Mouse (Mus musculus): ENCODE data around the gene Snca. TPM values are rescaled to one million over a fixed set of nuclear protein-coding genes. Genes with fewer than 3 reads are reported as not detected.

Gene Snca
- polyA plus RNA-seq, 1 experiment from 2014 or later = 25.1 TPM

GRCm38 (mm10) chr6:60771899-60772298 lies 57.8 kb downstream of the Snca start:
- Histone ChIP-seq H3K36me3 (no peaks in the 10 kb centered on the region), H3K9me3 (no peaks in the 10 kb centered on the region), H3K27ac (no peak overlapping the region), H3K4me1 (replicated peaks) (no peaks in the 10 kb centered on the region), H3K4me3 (no peak overlapping the region), H3K27me3 (ENCODE audit: insufficient read depth, poor library complexity, severe bottlenecking) (no peaks in the 10 kb centered on the region)
- no peak for DNase-seq (ENCODE audit: low spot score)
- 92% methylated on average over 1 of the region's 1 CpGs for WGBS

- Histone ChIP-seq H3K9me3 (no peaks in the 10 kb centered on the region), H3K4me1 (replicated peaks) (no peaks in the 10 kb centered on the region), H3K4me3 (no peak overlapping the region), H3K27ac (no peak overlapping the region), H3K36me3 (no peaks in the 10 kb centered on the region), H3K27me3 (ENCODE audit: insufficient read depth, poor library complexity, severe bottlenecking) (no peaks in the 10 kb centered on the region)
- no peak for DNase-seq (ENCODE audit: low spot score)
- WGBS = 85% methylated on average over 3 of the region's 3 CpGs
Measured at GRCm38 (mm10) chr6:60765696-60766095, 64.0 kb downstream of the Snca start.

- Histone ChIP-seq H3K9me3 (no peaks in the 10 kb centered on the region), H3K27ac (no peak overlapping the region), H3K4me1 (replicated peaks) (no peaks in the 10 kb centered on the region), H3K36me3 (no peaks in the 10 kb centered on the region), H3K4me3 (no peak overlapping the region), H3K27me3 (ENCODE audit: insufficient read depth, poor library complexity, severe bottlenecking) (no peaks in the 10 kb centered on the region)
- 92% methylated on average over 4 of the region's 4 CpGs for WGBS
- no peak for DNase-seq (ENCODE audit: low spot score)
Measured at GRCm38 (mm10) chr6:60762864-60763263, 66.8 kb downstream of the Snca start.

GRCm38 (mm10) chr6:60761710-60762109 lies 67.9 kb downstream of the Snca start:
- 78% methylated on average over 2 of the region's 2 CpGs for WGBS
- no peaks in the 10 kb centered on the region for H3K4me1 ChIP-seq (replicated peaks)
- no peaks in the 10 kb centered on the region for H3K9me3 ChIP-seq
- no peak overlapping the region for H3K4me3 ChIP-seq
- H3K27ac ChIP-seq = no peak overlapping the region
- H3K27me3 ChIP-seq (ENCODE audit: insufficient read depth, poor library complexity, severe bottlenecking) = no peaks in the 10 kb centered on the region
- no peak for DNase-seq (ENCODE audit: low spot score)
- no peaks in the 10 kb centered on the region for H3K36me3 ChIP-seq

GRCm38 (mm10) chr6:60754975-60755374 lies 74.7 kb downstream of the Snca start:
- Histone ChIP-seq H3K27me3 (ENCODE audit: insufficient read depth, poor library complexity, severe bottlenecking) (no peaks in the 10 kb centered on the region), H3K27ac (no peak overlapping the region), H3K36me3 (no peaks in the 10 kb centered on the region), H3K4me3 (no peak overlapping the region), H3K9me3 (no peaks in the 10 kb centered on the region), H3K4me1 (replicated peaks) (no peaks in the 10 kb centered on the region)
- no peak for DNase-seq (ENCODE audit: low spot score)
- WGBS = 92% methylated on average over 1 of the region's 1 CpGs

- H3K4me1 ChIP-seq (replicated peaks) = no peaks in the 10 kb centered on the region
Measured at GRCm38 (mm10) chr6:60745965-60746364, 83.7 kb downstream of the Snca start.

GRCm38 (mm10) chr6:60741427-60742071 lies 88.1 kb downstream of the Snca start:
- 90% methylated on average over 2 of the region's 2 CpGs for WGBS
- H3K9me3 ChIP-seq = no peaks in the 10 kb centered on the region
- H3K27me3 ChIP-seq (ENCODE audit: insufficient read depth, poor library complexity, severe bottlenecking) = no peaks in the 10 kb centered on the region
- no peak overlapping the region for H3K4me3 ChIP-seq
- H3K27ac ChIP-seq = no peak overlapping the region
- no peaks in the 10 kb centered on the region for H3K4me1 ChIP-seq (replicated peaks)
- no peak for DNase-seq (ENCODE audit: low spot score)
- H3K36me3 ChIP-seq = no peaks in the 10 kb centered on the region

More at GRCm38 (mm10) chr6:60745965-60746364, 83.7 kb downstream of the Snca start:
- no peak for DNase-seq (ENCODE audit: low spot score)
- Histone ChIP-seq H3K9me3 (no peaks in the 10 kb centered on the region), H3K4me3 (no peak overlapping the region), H3K36me3 (no peaks in the 10 kb centered on the region), H3K27me3 (ENCODE audit: insufficient read depth, poor library complexity, severe bottlenecking) (no peaks in the 10 kb centered on the region), H3K27ac (no peak overlapping the region)

GRCm38 (mm10) chr6:60739776-60740175 lies 89.9 kb downstream of the Snca start:
- Histone ChIP-seq H3K36me3 (no peaks in the 10 kb centered on the region), H3K27ac (no peak overlapping the region), H3K9me3 (no peaks in the 10 kb centered on the region), H3K4me1 (replicated peaks) (no peaks in the 10 kb centered on the region), H3K4me3 (no peak overlapping the region), H3K27me3 (ENCODE audit: insufficient read depth, poor library complexity, severe bottlenecking) (no peaks in the 10 kb centered on the region)
- 70% methylated on average over 1 of the region's 1 CpGs for WGBS
- no peak for DNase-seq (ENCODE audit: low spot score)

- no peak for DNase-seq (ENCODE audit: low spot score)
- 58% methylated on average over 2 of the region's 2 CpGs for WGBS
- Histone ChIP-seq H3K4me3 (no peak overlapping the region), H3K9me3 (no peaks in the 10 kb centered on the region), H3K36me3 (no peaks in the 10 kb centered on the region), H3K4me1 (replicated peaks) (no peaks in the 10 kb centered on the region), H3K27ac (no peak overlapping the region), H3K27me3 (ENCODE audit: insufficient read depth, poor library complexity, severe bottlenecking) (no peaks in the 10 kb centered on the region)
Measured at GRCm38 (mm10) chr6:60731164-60731563, 98.5 kb downstream of the Snca start.

GRCm38 (mm10) chr6:60724110-60724829 lies 105.4 kb downstream of the Snca start:
- Histone ChIP-seq H3K4me3 (no peak overlapping the region), H3K36me3 (no peaks in the 10 kb centered on the region), H3K27me3 (ENCODE audit: insufficient read depth, poor library complexity, severe bottlenecking) (no peaks in the 10 kb centered on the region), H3K27ac (no peak overlapping the region), H3K9me3 (no peaks in the 10 kb centered on the region), H3K4me1 (replicated peaks) (no peaks in the 10 kb centered on the region)
- DNase-seq (ENCODE audit: low spot score) = no peak
- 84% methylated on average over 2 of the region's 2 CpGs for WGBS

GRCm38 (mm10) chr6:60717566-60717965 lies 112.1 kb downstream of the Snca start:
- no peak for DNase-seq (ENCODE audit: low spot score)

GRCm38 (mm10) chr6:60709997-60710471 lies 119.6 kb downstream of the Snca start:
- Histone ChIP-seq H3K4me3 (no peak overlapping the region), H3K9me3 (no peaks in the 10 kb centered on the region), H3K27me3 (ENCODE audit: insufficient read depth, poor library complexity, severe bottlenecking) (no peaks in the 10 kb centered on the region), H3K27ac (0 out of 2 replicates have a peak overlapping the region, but pooled peaks have one; percentile 50), H3K4me1 (replicated peaks) (peaks cover 5% of the 10 kb centered on the region; the same call in 1 of the 2 replicates), H3K36me3 (no peaks in the 10 kb centered on the region)
- peak; percentile 2 for DNase-seq (ENCODE audit: low spot score)
- WGBS = 28% methylated on average over 2 of the region's 2 CpGs

More at GRCm38 (mm10) chr6:60717566-60717965, 112.1 kb downstream of the Snca start:
- no peaks in the 10 kb centered on the region for H3K36me3 ChIP-seq
- H3K4me1 ChIP-seq (replicated peaks) = no peaks in the 10 kb centered on the region
- no peak overlapping the region for H3K27ac ChIP-seq
- WGBS = 85% methylated on average over 3 of the region's 3 CpGs
- no peaks in the 10 kb centered on the region for H3K27me3 ChIP-seq (ENCODE audit: insufficient read depth, poor library complexity, severe bottlenecking)
- H3K4me3 ChIP-seq = no peak overlapping the region
- H3K9me3 ChIP-seq = no peaks in the 10 kb centered on the region

- DNase-seq (ENCODE audit: low spot score) = no peak
- Histone ChIP-seq H3K9me3 (no peaks in the 10 kb centered on the region), H3K27me3 (ENCODE audit: insufficient read depth, poor library complexity, severe bottlenecking) (no peaks in the 10 kb centered on the region), H3K27ac (no peak overlapping the region), H3K36me3 (no peaks in the 10 kb centered on the region), H3K4me1 (replicated peaks) (no peaks in the 10 kb centered on the region), H3K4me3 (no peak overlapping the region)
- WGBS = 87% methylated on average over 2 of the region's 2 CpGs
Measured at GRCm38 (mm10) chr6:60698072-60698471, 131.6 kb downstream of the Snca start.

Data from hindbrain, embryonic 10.5 days (tissue).